Mouse (Mus musculus) liver, postnatal 0 days (tissue): ENCODE measurements around the gene Crim1. TPM values are rescaled to one million over a fixed set of nuclear protein-coding genes. Genes with fewer than 3 reads are reported as not detected.

ENCODE experiments used
- ATAC-seq: fragments of 200-750 bp; cut with Nextera tagmentation; 2 replicates; pipeline ENCODE4 v1.8.0; 2017; ENCODE audit warnings: mild to moderate bottlenecking, moderate library complexity
- DNase-seq: peaks from one replicate; pipeline ENCODE4 v3.0.0-alpha.2; 2016
- H3K27ac ChIP-seq: fragments of 300-500 bp; sonication (generic); 2 replicates; pipeline ENCODE4 v1.5.1; 2014; ENCODE audit warnings: antibody characterized with exemption, moderate library complexity, mild to moderate bottlenecking, low read depth
- H3K27me3 ChIP-seq: fragments of 300-500 bp; sonication (generic); 2 replicates; pipeline ENCODE4 v1.6.1; 2014; ENCODE audit warnings: low read length, control low read depth, mixed read lengths; ENCODE audit not compliant: insufficient read depth
- H3K36me3 ChIP-seq: fragments of 300-500 bp; sonication (generic); replicated peaks from 2 replicates; pipeline ENCODE4 v1.6.1; 2014; ENCODE audit warnings: mild to moderate bottlenecking, control low read depth, low read length, moderate library complexity, mixed read lengths; ENCODE audit not compliant: insufficient read depth
- H3K4me1 ChIP-seq: fragments of 300-500 bp; sonication (generic); 2 replicates; pipeline ENCODE4 v1.6.1; 2014; ENCODE audit warnings: antibody characterized with exemption, mild to moderate bottlenecking, control low read depth; ENCODE audit not compliant: insufficient read depth
- H3K4me2 ChIP-seq: fragments of 300-500 bp; sonication (generic); 2 replicates; pipeline ENCODE4 v1.6.1; 2014; ENCODE audit warnings: low read depth, mild to moderate bottlenecking, low read length, moderate library complexity, mixed read lengths
- H3K4me3 ChIP-seq: fragments of 300-500 bp; sonication (generic); 2 replicates; pipeline ENCODE4 v1.5.1; 2014; ENCODE audit warnings: low read depth, low read length
- H3K9ac ChIP-seq: fragments of 300-500 bp; sonication (generic); replicated peaks from 2 replicates; pipeline ENCODE4 v1.6.1; 2014; ENCODE audit warnings: mild to moderate bottlenecking, moderate library complexity
- H3K9me3 ChIP-seq: fragments of 300-500 bp; sonication (generic); 2 replicates; pipeline ENCODE4 v1.6.1; 2016; ENCODE audit warnings: mild to moderate bottlenecking, control low read depth, low read length, mixed read lengths
- CTCF ChIP-seq: sonication (generic); IDR thresholded peaks from 2 replicates; pipeline ENCODE4 v1.5.1; 2016; ENCODE audit warnings: antibody characterized with exemption, low read depth
- EP300 ChIP-seq: IDR thresholded peaks from 2 replicates; pipeline ENCODE4 v1.6.1; 2016; ENCODE audit warnings: antibody characterized with exemption, low read depth, mild to moderate bottlenecking
- WGBS: fragments of 180-500 bp; shearing (Covaris S2); extraction: QIAGEN DNeasy Blood & Tissue Kit; methylation state at CpG from one replicate; pipeline ENCODE4 v1.1.7; 2014; ENCODE audit not compliant: insufficient replicate concordance; 5-methylcytosine and 5-hydroxymethylcytosine counted together
- polyA plus RNA-seq: library from polyadenylated mRNA; unstranded; fragments of >200 nt; fragmentation: Nextera tagmentation; extraction: Ambion mirVana; gene quantifications from 2 replicates; pipeline ENCODE4 v1.2.1, GENCODE M21; 2015

Crim1 gene
- polyA plus RNA-seq, 1 experiment from 2014 or later: 0.86 TPM

DNA sequence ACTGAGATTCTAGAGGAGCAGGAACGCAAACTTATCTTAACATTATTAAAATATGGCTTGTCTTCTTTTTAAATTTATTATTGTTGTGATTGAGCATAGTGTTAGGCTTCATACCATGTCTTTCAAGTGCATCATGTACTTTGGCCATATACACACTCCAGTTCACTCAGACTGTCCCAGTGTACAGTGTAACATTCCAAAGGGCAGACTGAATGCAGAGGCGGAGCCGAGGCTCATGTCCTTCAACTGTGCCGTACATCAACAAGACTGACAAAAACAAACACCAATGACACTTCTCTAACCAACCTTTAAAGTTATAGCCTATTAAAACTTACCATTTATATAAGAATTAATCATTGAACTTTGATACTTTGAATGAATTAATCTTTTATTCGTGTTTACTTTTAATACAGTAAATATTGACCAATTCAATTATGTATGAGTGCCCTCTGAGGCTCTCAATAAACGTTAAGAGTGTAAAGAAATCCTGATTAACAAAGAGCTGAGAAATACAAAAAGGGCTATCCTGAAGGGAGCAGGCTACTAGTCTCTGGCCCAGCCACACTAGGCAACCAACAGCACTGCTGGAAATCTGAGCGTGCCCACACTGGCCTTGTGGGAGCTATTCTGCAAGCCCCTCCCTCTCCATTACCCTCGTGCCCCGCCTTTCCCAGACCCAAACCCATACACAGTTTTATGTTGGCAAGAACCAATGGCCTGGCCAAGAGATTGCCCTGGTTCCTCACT, 188.2 kb downstream of the Crim1 start:
- Histone ChIP-seq H3K4me2 (no peak overlapping the region), H3K27ac (no peak overlapping the region), H3K36me3 (peaks cover 5% of the 10 kb centered on the region; the same call in 1 of the 2 replicates)

DNA sequence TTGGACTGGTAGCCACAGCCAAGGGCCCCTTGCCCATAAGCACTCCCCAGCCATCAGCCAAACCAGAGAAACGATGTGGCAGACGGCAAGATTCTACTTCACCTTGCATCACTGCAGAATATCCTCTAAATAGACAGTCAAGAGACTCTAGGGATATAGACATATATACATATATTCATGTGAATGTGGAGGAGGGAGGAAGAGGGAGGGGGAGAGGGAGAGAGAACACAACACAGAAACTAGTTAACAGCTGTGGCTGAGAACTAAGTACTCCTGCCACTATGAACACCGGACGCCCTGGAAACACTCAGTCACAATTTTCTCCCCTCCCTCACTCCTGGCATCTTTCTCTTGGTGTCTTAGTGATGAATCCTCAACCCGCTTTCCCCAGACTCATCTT, 189.5 kb downstream of the Crim1 start:
- TF ChIP-seq CTCF: no peak
- TF ChIP-seq EP300: no peak
- Histone ChIP-seq H3K4me2 (no peak overlapping the region), H3K36me3 (peaks cover 5% of the 10 kb centered on the region; the same call in 1 of the 2 replicates), H3K9me3 (no peaks in the 10 kb centered on the region), H3K9ac (no peak overlapping the region), H3K4me3 (no peak overlapping the region), H3K27me3 (no peaks in the 10 kb centered on the region), H3K4me1 (no peaks in the 10 kb centered on the region), H3K27ac (no peak overlapping the region)
- ATAC-seq (no peak), DNase-seq (no peak)
- 77% methylated on average over 5 of the region's 5 CpGs for WGBS

More for the DNA sequence above, 188.2 kb downstream of the Crim1 start:
- H3K9me3 ChIP-seq: no peaks in the 10 kb centered on the region
- peak; percentile 74 for ATAC-seq
- peak; percentile 11 for DNase-seq
- H3K9ac ChIP-seq: no peak overlapping the region
- no peak overlapping the region for H3K4me3 ChIP-seq
- 66% methylated on average over 9 of the region's 9 CpGs for WGBS
- H3K27me3 ChIP-seq: no peaks in the 10 kb centered on the region
- no peak for TF ChIP-seq CTCF
- TF ChIP-seq EP300: no peak
- no peaks in the 10 kb centered on the region for H3K4me1 ChIP-seq

DNA sequence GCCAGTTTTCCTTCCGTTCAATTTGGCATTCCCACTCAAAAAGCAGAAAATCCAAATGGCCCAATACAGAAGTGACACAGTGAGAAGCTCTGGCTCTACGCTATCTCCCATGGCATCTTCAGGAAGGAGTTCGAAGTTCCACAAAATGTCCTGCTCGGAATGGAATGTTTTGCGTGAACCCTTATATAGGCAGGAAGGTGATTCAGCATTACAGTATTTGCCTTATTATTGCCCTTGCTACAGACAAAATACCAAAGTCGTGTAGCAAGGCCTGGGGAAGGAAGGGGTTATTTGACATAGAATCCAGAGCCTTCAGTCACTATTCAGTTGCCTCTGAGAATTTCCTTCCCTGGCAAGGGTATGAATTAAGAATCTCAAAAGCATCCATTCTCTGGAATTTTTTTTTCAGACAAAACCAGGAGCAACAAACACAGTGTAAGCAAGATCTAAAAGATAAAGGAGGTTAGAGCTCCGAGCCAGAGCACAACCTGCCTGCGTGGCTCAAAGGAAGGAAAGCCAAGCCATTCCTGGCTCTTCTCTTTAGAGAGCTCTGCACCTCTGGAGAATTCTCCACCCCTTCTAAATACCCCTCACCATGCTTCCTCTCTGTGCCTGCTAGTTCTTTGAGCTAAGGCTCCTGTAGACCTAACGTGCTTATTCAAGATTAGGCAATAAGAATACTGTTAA, 192.5 kb downstream of the Crim1 start:
- DNase-seq (no peak), ATAC-seq (no peak)
- Histone ChIP-seq H3K4me3 (no peak overlapping the region), H3K27ac (no peak overlapping the region), H3K9me3 (no peaks in the 10 kb centered on the region), H3K4me2 (no peak overlapping the region), H3K9ac (no peak overlapping the region), H3K4me1 (no peaks in the 10 kb centered on the region), H3K36me3 (peaks cover 9% of the 10 kb centered on the region), H3K27me3 (no peaks in the 10 kb centered on the region)
- WGBS: 73% methylated on average over 9 of the region's 9 CpGs
- no peak for TF ChIP-seq CTCF
- TF ChIP-seq EP300: no peak

DNA sequence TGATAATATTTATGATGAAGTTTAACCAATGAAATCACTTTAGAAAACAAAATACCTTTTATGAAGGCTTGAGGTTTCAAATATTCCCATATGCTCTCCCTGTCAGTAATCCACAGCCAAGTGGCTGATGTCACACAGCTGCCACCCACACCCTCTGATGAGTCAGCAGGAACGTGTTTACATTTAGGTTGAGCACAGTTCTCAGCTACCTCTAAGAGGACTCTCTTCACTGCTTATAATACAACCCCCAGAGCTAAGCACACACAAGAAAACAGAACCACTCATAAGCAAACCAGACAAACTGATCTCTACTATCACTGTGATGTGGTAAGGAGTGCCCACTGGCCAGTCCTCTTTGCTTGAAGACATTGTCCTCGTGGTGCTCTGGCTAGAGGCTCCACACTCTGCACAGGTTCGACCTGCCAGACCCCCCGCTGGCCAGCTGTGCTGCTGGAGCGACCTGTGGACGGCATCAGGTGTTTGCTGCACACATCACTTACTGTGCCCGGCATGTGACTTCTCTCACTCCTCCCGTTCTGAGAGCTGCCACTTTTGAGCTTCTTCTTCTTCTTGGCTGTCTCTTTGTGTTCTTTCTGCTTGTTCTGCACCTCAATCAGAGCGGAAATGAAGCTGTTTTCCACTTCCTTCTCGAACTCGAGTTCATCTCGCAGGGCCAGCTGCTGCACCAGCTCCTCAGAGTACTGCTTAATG, 200.2 kb downstream of the Crim1 start:
- Histone ChIP-seq H3K27me3 (no peaks in the 10 kb centered on the region), H3K36me3 (peaks cover 14% of the 10 kb centered on the region; the same call in 1 of the 2 replicates), H3K4me3 (no peak overlapping the region), H3K4me2 (no peak overlapping the region), H3K9me3 (no peaks in the 10 kb centered on the region), H3K9ac (no peak overlapping the region), H3K27ac (peak overlapping the region; percentile 69), H3K4me1 (peaks cover 14% of the 10 kb centered on the region)
- peak; percentile 88 for ATAC-seq
- TF ChIP-seq CTCF (no peak), EP300 (peak; percentile 51; the same call in 1 of the 2 replicates)
- DNase-seq: peak; percentile 40
- WGBS: 63% methylated on average over 12 of the region's 12 CpGs

DNA sequence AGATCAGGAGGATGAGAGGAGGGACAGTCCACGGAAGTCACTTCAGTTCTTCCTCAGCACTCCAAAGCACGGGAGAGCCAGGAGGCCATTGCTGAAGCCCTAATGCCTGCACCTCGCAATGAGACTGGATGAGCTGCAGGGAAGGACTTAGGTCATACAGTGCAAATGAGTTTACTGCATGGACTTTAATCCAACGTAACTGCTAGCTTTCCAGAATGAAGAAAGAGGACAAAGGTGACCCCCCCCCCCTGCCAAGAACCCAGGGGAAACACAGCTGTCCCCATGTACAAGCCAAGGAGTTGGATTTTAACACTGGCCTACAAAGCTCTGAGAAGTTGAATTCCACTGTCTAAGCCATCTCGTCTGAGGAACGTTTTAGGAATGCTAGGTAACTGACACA, 201.3 kb downstream of the Crim1 start:
- peaks cover 14% of the 10 kb centered on the region; the same call in 1 of the 2 replicates for H3K36me3 ChIP-seq
- peaks cover 17% of the 10 kb centered on the region for H3K4me1 ChIP-seq
- DNase-seq (peak; percentile 48), ATAC-seq (peak; percentile 83)
- H3K27me3 ChIP-seq: no peaks in the 10 kb centered on the region
- peak overlapping the region; percentile 69 for H3K27ac ChIP-seq
- TF ChIP-seq CTCF (no peak), EP300 (peak; percentile 59; the same call in 1 of the 2 replicates)
- H3K4me2 ChIP-seq: no peak overlapping the region
- 59% methylated on average over 6 of the region's 6 CpGs for WGBS
- no peak overlapping the region for H3K4me3 ChIP-seq
- H3K9me3 ChIP-seq: no peaks in the 10 kb centered on the region
- H3K9ac ChIP-seq: no peak overlapping the region

DNA sequence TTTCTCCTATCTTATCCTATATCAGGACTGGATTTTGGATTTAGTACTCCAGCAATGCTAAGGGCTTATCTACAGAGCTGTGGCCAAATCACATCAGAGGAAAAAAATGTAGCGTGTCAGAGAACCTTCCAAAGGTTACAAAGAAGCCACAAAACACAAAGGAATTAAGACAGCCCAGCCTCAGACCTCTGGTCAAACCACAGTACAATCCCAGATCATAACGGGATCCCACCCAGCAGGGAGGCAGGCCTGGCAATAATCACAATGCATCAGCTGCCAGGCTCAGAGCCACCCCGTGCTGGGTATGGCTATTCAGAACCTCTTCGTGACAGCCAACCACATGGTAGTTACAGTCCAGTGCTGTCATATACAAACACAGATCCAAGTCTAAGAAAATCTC, 201.7 kb downstream of the Crim1 start:
- Histone ChIP-seq H3K9ac (no peak overlapping the region), H3K36me3 (peaks cover 13% of the 10 kb centered on the region; the same call in 1 of the 2 replicates), H3K4me1 (peaks cover 17% of the 10 kb centered on the region), H3K9me3 (no peaks in the 10 kb centered on the region), H3K4me3 (no peak overlapping the region), H3K27me3 (no peaks in the 10 kb centered on the region), H3K4me2 (no peak overlapping the region), H3K27ac (peak overlapping the region; percentile 69)
- TF ChIP-seq CTCF: no peak
- no peak for TF ChIP-seq EP300
- peak; percentile 36 for ATAC-seq
- WGBS: 63% methylated on average over 4 of the region's 4 CpGs
- no peak for DNase-seq
